Mouse (Mus musculus): Measurements from ENCODE around the gene Zfc3h1. TPM values are rescaled to one million over a fixed set of nuclear protein-coding genes. Genes with fewer than 3 reads are reported as not detected.
A peak's percentile ranks its signal among the peaks of the same experiment; 100 is the strongest.

The Zfc3h1 gene
- 11.7 and 25.6 TPM in 2 replicates for polyA plus RNA-seq (2012; rRNA removed)

DNA sequence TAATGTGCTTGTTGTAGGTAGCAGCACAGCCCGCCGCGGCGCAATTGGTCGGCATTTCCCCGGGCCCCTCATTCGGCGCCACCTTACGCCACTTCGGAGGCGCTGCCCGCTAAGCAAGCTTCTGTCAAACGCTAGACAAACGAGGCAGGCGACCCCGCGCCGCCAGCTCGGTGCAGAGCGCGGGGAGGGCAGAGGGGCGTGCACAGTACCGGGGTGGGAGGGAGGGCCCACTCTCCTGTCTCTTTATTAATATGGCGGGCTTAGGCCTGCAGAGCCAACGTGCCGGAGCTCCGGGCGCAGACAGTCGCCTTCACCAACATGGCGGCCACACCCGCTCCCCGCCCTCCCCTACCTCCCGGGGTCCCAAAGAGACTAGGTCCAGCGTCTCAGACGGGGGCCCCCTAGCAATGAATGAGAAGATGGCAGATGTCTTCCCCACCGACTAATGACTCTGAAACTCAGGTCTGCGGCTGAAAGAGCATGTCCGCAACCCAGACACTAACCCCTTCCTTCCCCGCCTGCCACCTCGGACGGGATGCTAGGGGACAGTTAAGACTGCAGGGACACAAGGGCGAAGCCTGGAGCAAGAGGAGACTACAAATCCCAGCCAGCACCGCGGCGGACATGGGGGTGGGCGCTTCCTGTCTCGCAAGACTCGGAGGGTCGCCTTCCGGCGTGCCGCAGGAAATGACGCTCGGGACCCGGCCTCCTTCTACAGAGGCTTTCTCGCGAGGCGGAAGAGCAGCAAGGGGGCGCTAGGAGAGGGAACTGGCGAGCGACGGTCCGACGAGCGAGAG is at the start of gene Zfc3h1, which contains the start of gene Thap2:
TSS of gene Zfc3h1 (plus strand) at position 739 of the 797 bp plus-strand sequence.
TSS of gene Thap2 (minus strand) at position 223 of the 797 bp plus-strand sequence.
- H3K4me3 ChIP-seq (replicated peaks; ENCODE audit: extremely low read depth, low read depth, low read length) = peak within 1 kb of the TSS; percentile 91
- WGBS = under 1% methylated on average over 65 of the region's 65 CpGs
- H3K4me1 ChIP-seq (ENCODE audit: control insufficient read depth, insufficient read depth, low read length) = peaks cover 5% of the 10 kb centered on the region; the same call in 1 of the 2 replicates
- peak; percentile 97 for DNase-seq
- TF ChIP-seq POLR2A (IDR thresholded peaks at IDR 0.05; ENCODE audit: borderline replicate concordance, extremely low read depth, low read depth, low read length) = peak; percentile 73
- peak; percentile 21; the same call in 1 of the 2 replicates for TF ChIP-seq CTCF (IDR thresholded peaks at IDR 0.05; ENCODE audit: insufficient read depth, low read length)

- no peak for DNase-seq
- TF ChIP-seq CTCF (IDR thresholded peaks at IDR 0.05; ENCODE audit: insufficient read depth, low read length) = no peak
- no peak for TF ChIP-seq POLR2A (IDR thresholded peaks at IDR 0.05; ENCODE audit: borderline replicate concordance, extremely low read depth, low read depth, low read length)
- no peak overlapping the region for H3K4me3 ChIP-seq (replicated peaks; ENCODE audit: extremely low read depth, low read depth, low read length)
These were observed 47.9 kb upstream of the Zfc3h1 start for GRCm38 (mm10) chr10:115336901-115337300.

DNA sequence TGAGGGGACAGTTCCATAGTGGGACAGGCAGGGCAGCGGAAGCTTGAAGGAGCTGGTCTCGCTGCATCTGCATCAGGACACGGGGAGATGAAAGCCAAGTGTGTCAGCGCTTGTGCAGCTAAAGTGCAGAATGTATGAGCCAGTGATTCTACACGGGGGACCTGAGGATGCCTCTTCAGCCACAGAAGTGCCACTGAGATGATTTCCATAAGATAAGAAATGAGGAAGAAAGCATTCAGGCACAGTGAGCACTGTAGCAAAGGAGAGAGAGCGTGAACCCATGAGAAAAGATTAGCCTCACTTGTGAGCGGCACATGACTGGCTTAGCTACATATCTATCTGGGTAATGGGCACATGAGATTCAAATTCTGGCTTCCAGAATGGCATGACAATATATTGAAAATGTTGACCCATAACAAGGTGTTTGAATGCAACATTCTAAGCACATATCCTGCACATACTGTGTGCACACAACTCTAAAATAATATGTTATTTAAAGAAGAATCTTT is 44.9 kb upstream of the Zfc3h1 start:
- Histone ChIP-seq H3K4me1 (ENCODE audit: control insufficient read depth, insufficient read depth, low read length) (no peaks in the 10 kb centered on the region), H3K4me3 (replicated peaks; ENCODE audit: extremely low read depth, low read depth, low read length) (no peak overlapping the region)
- 91% methylated on average over 7 of the region's 7 CpGs for WGBS
- no peak for DNase-seq
- TF ChIP-seq POLR2A (IDR thresholded peaks at IDR 0.05; ENCODE audit: borderline replicate concordance, extremely low read depth, low read depth, low read length) = no peak
- TF ChIP-seq CTCF (IDR thresholded peaks at IDR 0.05; ENCODE audit: insufficient read depth, low read length) = no peak

More at GRCm38 (mm10) chr10:115336901-115337300, 47.9 kb upstream of the Zfc3h1 start:
- H3K4me1 ChIP-seq (ENCODE audit: control insufficient read depth, insufficient read depth, low read length) = no peaks in the 10 kb centered on the region
- 74% methylated on average over 4 of the region's 4 CpGs for WGBS

DNA sequence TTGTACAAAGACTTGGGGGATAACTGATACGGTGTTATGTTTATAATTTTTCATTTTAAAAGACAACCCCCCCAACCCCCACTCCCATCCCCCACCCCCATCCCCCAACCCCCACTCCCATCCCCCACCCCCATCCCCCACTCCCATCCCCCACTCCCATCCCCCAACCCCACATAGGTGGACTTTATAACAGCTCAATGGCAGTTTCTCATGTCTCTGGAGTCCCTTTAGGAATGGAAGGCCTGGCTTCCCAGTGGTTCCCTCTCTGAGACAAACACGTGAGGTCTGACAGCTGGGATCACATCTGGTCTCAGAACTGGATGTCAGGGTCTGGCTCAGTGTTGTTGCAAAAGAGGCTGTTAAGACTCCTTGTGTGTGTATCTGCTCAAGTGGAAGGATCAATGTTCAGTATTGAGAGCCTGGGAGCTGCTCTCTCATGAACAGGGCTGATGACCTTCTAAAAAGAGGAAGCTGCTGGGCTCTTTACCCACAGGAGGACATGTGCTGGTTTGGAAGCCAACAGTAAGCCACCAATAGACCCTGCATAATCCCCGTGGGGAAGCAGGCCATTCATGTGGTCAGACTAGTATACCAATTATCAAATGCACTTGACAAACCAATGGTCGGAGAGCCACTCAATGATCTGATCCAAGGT is 41.9 kb upstream of the Zfc3h1 start:
- TF ChIP-seq CTCF (IDR thresholded peaks at IDR 0.05; ENCODE audit: insufficient read depth, low read length) (no peak), POLR2A (IDR thresholded peaks at IDR 0.05; ENCODE audit: borderline replicate concordance, extremely low read depth, low read depth, low read length) (no peak)
- 83% methylated on average over 4 of the region's 4 CpGs for WGBS
- H3K4me1 ChIP-seq (ENCODE audit: control insufficient read depth, insufficient read depth, low read length) = no peaks in the 10 kb centered on the region
- no peak for DNase-seq
- H3K4me3 ChIP-seq (replicated peaks; ENCODE audit: extremely low read depth, low read depth, low read length) = no peak overlapping the region

GRCm38 (mm10) chr10:115346444-115346843 is 38.3 kb upstream of the Zfc3h1 start:
- TF ChIP-seq POLR2A (IDR thresholded peaks at IDR 0.05; ENCODE audit: borderline replicate concordance, extremely low read depth, low read depth, low read length) (no peak), CTCF (IDR thresholded peaks at IDR 0.05; ENCODE audit: insufficient read depth, low read length) (no peak)
- Histone ChIP-seq H3K4me3 (replicated peaks; ENCODE audit: extremely low read depth, low read depth, low read length) (no peak overlapping the region), H3K4me1 (ENCODE audit: control insufficient read depth, insufficient read depth, low read length) (no peaks in the 10 kb centered on the region)
- DNase-seq = no peak

DNA sequence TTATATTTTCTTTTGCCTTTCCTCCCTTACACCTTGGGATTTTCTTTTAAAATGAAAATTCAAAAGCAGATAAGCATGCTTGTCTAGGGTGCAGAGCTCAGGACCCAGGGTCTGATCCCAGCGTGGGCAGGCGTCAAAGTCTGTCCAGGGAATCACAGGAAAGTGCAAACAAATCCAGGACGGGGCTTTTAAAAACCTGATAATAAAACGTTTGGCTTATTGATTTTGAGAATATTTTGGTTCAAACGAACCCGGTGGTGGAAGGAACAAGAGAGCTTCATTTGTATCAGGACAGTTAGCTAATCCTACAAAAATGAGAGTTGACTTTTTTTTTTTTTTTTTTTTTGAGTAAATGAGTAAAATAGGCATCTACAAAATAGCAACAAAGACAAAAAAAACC is 36.6 kb upstream of the Zfc3h1 start:
- TF ChIP-seq POLR2A (IDR thresholded peaks at IDR 0.05; ENCODE audit: borderline replicate concordance, extremely low read depth, low read depth, low read length) (no peak), CTCF (IDR thresholded peaks at IDR 0.05; ENCODE audit: insufficient read depth, low read length) (no peak)
- 70% methylated on average over 6 of the region's 6 CpGs for WGBS
- DNase-seq = no peak
- no peaks in the 10 kb centered on the region for H3K4me1 ChIP-seq (ENCODE audit: control insufficient read depth, insufficient read depth, low read length)
- H3K4me3 ChIP-seq (replicated peaks; ENCODE audit: extremely low read depth, low read depth, low read length) = no peak overlapping the region

- no peak overlapping the region for H3K4me3 ChIP-seq (replicated peaks; ENCODE audit: extremely low read depth, low read depth, low read length)
- DNase-seq = no peak
These were observed 35.7 kb upstream of the Zfc3h1 start for GRCm38 (mm10) chr10:115349029-115349428.

DNA sequence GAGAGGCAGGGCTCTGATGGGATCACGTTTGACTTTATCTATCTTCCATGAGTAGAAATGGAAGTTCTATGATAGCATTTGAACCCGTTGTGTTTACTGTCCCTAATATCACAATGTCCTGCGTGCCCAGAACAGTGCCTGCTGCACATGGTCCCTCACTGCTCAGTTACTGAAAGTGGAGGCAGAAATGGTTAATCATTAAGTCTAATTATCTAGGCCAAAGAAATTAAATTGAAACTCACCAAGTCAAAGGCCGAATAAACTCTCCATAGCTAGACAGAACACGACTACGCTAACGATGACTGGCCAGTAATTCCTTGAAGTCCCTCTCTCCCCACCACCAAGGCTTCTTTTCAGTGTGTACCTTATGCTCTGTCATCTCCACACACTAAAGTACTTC is 35.2 kb upstream of the Zfc3h1 start:
- WGBS = 85% methylated on average over 7 of the region's 7 CpGs
- DNase-seq = no peak

More at GRCm38 (mm10) chr10:115349029-115349428, 35.7 kb upstream of the Zfc3h1 start:
- TF ChIP-seq POLR2A (IDR thresholded peaks at IDR 0.05; ENCODE audit: borderline replicate concordance, extremely low read depth, low read depth, low read length) = no peak
- TF ChIP-seq CTCF (IDR thresholded peaks at IDR 0.05; ENCODE audit: insufficient read depth, low read length) = no peak
- WGBS = 76% methylated on average over 10 of the region's 10 CpGs
- no peaks in the 10 kb centered on the region for H3K4me1 ChIP-seq (ENCODE audit: control insufficient read depth, insufficient read depth, low read length)

DNA sequence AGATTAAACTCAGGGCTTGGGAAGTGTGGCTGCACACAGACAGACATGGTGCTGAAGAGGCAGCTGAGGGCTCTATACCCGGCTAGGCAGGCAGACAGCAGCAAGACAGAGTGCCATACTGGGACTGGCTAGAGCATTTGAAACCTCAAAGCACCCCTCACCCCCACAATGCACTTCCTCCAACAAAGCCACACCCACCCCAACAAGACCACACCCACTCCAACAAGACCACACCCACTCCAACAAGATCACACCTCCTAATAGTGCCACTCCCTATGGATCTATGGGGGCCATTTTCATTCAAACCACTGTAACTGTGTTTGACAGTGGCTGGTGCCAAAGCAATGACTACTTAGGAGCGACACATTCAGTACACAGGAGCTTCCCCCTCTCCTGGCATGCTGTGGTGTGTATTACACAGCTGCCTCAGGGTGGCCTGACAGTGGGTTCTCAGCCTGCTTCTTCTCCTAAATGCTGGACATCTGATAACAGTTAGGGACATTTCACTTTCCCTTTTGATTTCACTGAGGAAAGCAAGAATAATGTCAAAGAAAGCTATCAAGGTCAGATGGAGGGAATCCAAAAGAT is 33.9 kb upstream of the Zfc3h1 start:
- no peak for DNase-seq
- H3K4me1 ChIP-seq (ENCODE audit: control insufficient read depth, insufficient read depth, low read length) = no peaks in the 10 kb centered on the region
- no peak overlapping the region for H3K4me3 ChIP-seq (replicated peaks; ENCODE audit: extremely low read depth, low read depth, low read length)
- TF ChIP-seq CTCF (IDR thresholded peaks at IDR 0.05; ENCODE audit: insufficient read depth, low read length) = no peak
- TF ChIP-seq POLR2A (IDR thresholded peaks at IDR 0.05; ENCODE audit: borderline replicate concordance, extremely low read depth, low read depth, low read length) = no peak
- WGBS = 78% methylated on average over 2 of the region's 2 CpGs

More for the DNA sequence above, 35.2 kb upstream of the Zfc3h1 start:
- TF ChIP-seq POLR2A (IDR thresholded peaks at IDR 0.05; ENCODE audit: borderline replicate concordance, extremely low read depth, low read depth, low read length) (no peak), CTCF (IDR thresholded peaks at IDR 0.05; ENCODE audit: insufficient read depth, low read length) (no peak)
- Histone ChIP-seq H3K4me1 (ENCODE audit: control insufficient read depth, insufficient read depth, low read length) (no peaks in the 10 kb centered on the region), H3K4me3 (replicated peaks; ENCODE audit: extremely low read depth, low read depth, low read length) (no peak overlapping the region)

Data from lung, adult 2 months (tissue).